Mouse (Mus musculus) embryonic facial prominence, embryonic 13.5 days (tissue): ENCODE measurements around the gene D10Jhu81e. TPM values are rescaled to one million over a fixed set of nuclear protein-coding genes. Genes with fewer than 3 reads are reported as not detected.
"Not testable (repeated sequence)": the region's sequence is repeated elsewhere in the genome, so short reads cannot be mapped to it uniquely, and the experiment has no call there.

ENCODE experiments used
- ATAC-seq: fragments of 200-750 bp; cut with Nextera tagmentation; 2 replicates; pipeline ENCODE4 v1.8.0; 2017; ENCODE audit warnings: low read depth; ENCODE audit not compliant: insufficient number of reproducible peaks, insufficient read depth, low FRiP score, low TSS enrichment
- H3K27ac ChIP-seq: fragments of 300-500 bp; sonication (generic); 2 replicates; pipeline ENCODE4 v1.5.1; 2015; ENCODE audit warnings: moderate library complexity, mild to moderate bottlenecking, inconsistent platforms
- H3K27me3 ChIP-seq: fragments of 300-500 bp; sonication (generic); 2 replicates; pipeline ENCODE4 v1.6.1; 2015; ENCODE audit warnings: mild to moderate bottlenecking, inconsistent platforms
- H3K36me3 ChIP-seq: fragments of 300-500 bp; sonication (generic); 2 replicates; pipeline ENCODE4 v1.6.1; 2015; ENCODE audit warnings: mild to moderate bottlenecking, inconsistent platforms
- H3K4me1 ChIP-seq: fragments of 300-500 bp; sonication (generic); 2 replicates; pipeline ENCODE4 v1.6.1; 2015; ENCODE audit warnings: inconsistent platforms
- H3K4me2 ChIP-seq: fragments of 300-500 bp; sonication (generic); 2 replicates; pipeline ENCODE4 v1.6.1; 2015; ENCODE audit warnings: moderate library complexity, mild to moderate bottlenecking, inconsistent platforms
- H3K4me3 ChIP-seq: fragments of 300-500 bp; sonication (generic); 2 replicates; pipeline ENCODE4 v1.5.1; 2015; ENCODE audit warnings: mild to moderate bottlenecking, inconsistent platforms
- H3K9ac ChIP-seq: fragments of 300-500 bp; sonication (generic); 2 replicates; pipeline ENCODE4 v1.6.1; 2015; ENCODE audit warnings: mild to moderate bottlenecking, inconsistent platforms
- H3K9me3 ChIP-seq: fragments of 300-500 bp; sonication (generic); 2 replicates; pipeline ENCODE4 v1.6.1; 2016; ENCODE audit warnings: inconsistent platforms
- WGBS: fragments of 180-500 bp; shearing (Covaris S2); methylation state at CpG from one replicate; pipeline ENCODE4 v1.1.7; 2015; ENCODE audit warnings: mixed read lengths; 5-methylcytosine and 5-hydroxymethylcytosine counted together
- polyA plus RNA-seq: library from polyadenylated mRNA; unstranded; fragments of >200 nt; fragmentation: Nextera tagmentation; extraction: Ambion mirVana; gene quantifications from 2 replicates; pipeline ENCODE4 v1.2.1, GENCODE M21; 2015

The D10Jhu81e gene
- 35.3 and 38.9 TPM in 2 replicates for polyA plus RNA-seq

DNA sequence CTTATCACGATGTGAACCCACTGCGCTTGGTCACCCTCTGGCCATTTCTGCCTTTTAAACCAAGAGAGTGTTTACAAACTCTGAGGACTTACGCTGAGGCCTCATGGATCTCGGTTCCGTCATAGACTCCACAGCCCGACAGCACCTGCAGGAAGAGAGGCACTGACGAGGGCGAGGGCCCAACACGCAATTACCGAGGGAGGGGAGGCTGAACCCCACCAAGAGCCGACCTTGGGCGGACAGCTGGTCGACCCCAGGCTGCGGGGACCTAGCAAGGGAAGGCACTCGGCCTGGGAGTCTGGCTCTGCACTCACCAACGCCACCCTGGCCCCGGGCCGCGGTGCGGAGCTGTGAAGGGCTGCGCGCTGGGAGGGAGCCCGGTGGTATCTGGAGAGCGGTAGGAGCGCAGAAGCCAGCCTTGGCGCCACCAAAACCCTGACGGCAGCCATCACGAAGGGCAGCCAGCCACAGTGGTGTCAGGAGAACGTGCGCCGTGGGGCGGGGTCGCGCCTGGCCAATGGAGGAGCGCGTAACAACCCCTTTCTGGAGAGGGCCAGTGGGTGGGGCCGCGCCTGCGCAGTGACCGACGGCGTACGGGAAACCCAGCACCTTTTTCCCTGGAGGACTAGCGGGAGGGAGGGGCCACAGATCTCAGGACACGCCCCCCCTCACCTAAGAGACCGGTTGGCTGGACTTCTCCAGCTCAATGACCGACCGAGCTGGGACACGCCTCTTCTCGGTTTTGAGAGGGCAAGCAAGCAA lies at the start of gene D10Jhu81e:
TSS of gene D10Jhu81e (minus strand) at position 502 of the 762 bp plus-strand sequence.
- peak within 1 kb of the TSS; percentile 92 for H3K4me2 ChIP-seq
- H3K36me3 ChIP-seq: peaks cover 74% of the 10 kb centered on the region
- H3K27me3 ChIP-seq: no peaks in the 10 kb centered on the region
- peaks cover 15% of the 10 kb centered on the region for H3K4me1 ChIP-seq
- H3K9ac ChIP-seq: peak within 1 kb of the TSS; percentile 92
- peak within 1 kb of the TSS; percentile 95 for H3K4me3 ChIP-seq
- no peaks in the 10 kb centered on the region for H3K9me3 ChIP-seq
- peak; percentile 92 for ATAC-seq
- peak within 1 kb of the TSS; percentile 77 for H3K27ac ChIP-seq
- WGBS: 2% methylated on average over 50 of the region's 50 CpGs

DNA sequence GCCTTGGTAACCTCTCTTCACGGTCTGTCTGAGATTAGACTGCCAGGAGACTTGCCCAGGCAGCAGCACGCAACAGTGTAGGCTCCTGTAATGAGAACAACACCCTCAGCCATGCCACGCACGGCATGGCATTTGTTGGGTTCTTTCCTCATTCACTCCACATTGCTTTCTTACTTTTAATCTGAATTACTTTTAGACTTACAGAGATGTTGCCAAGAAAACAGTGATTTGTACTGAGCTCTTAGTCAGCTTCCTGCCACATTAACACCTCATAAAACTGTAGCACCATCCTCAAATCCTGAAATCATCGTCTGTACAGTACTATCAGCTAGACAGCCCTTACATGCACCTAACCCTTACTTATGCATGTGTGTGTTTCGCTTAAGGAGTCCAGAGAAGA lies 49.0 kb upstream of the D10Jhu81e start:
- Histone ChIP-seq H3K27ac (no peak overlapping the region), H3K27me3 (no peaks in the 10 kb centered on the region), H3K9ac (no peak overlapping the region), H3K4me1 (no peaks in the 10 kb centered on the region), H3K9me3 (no peaks in the 10 kb centered on the region), H3K36me3 (peaks cover 93% of the 10 kb centered on the region), H3K4me2 (no peak overlapping the region), H3K4me3 (no peak overlapping the region)
- 86% methylated on average over 6 of the region's 6 CpGs for WGBS
- ATAC-seq: no peak

DNA sequence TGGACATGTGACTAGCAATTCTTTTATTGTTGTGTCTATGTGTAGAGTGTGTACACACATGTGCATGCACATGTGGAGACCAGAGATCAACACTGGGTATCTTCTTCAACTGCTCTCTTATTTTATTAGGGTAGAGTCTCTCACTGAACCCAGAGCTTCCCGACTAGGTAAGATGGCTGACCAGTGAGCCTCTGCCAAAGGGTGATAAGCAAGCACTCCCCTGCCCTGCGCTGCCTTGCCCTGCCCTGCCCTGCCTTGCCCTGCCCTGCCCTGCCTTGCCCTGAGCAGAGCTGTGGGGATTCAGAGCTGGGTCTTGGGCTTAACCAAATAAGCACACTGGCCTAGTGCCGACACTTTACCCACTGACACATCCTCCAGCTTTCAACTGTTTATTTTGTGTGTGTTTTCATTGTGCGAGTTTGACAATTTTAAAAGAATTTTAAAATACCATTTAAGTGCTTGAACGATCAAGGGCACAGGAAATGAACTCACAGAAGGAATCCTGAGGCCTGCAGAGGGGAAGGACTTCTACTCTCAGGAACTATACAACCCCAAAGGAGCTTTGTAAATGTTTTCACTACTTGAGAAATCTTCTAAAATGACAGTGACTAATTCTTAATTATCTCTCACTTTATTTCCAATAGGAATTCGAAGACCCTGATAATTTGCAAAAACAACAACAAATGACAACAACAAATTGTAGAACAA lies 46.9 kb upstream of the D10Jhu81e start:
- Histone ChIP-seq H3K36me3 (peaks cover 91% of the 10 kb centered on the region), H3K4me1 (no peaks in the 10 kb centered on the region), H3K27ac (no peak overlapping the region), H3K4me2 (no peak overlapping the region), H3K27me3 (no peaks in the 10 kb centered on the region), H3K9ac (no peak overlapping the region), H3K4me3 (no peak overlapping the region), H3K9me3 (no peaks in the 10 kb centered on the region)
- no peak for ATAC-seq
- WGBS: 86% methylated on average over 6 of the region's 6 CpGs

DNA sequence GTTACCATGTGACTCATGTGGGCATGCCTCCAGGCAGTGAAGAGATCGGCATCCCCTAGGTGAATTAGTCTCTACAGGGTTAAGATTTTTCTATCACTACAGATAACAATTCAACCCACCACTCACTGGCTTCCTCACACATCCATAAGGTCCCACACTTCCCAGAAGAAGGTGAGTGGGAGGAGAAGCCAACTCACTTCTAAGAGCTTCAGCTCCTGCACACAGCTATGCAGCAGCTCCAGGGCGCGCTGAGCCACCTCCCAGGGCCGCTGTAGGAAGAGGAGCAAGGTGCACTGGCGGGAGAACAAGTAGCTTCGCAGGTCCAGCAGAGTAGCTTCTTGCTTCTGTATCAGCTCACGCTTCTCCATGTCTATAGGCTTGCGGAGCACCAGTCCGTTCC lies 44.8 kb upstream of the D10Jhu81e start:
- H3K4me3 ChIP-seq: no peak overlapping the region
- no peak overlapping the region for H3K27ac ChIP-seq
- no peaks in the 10 kb centered on the region for H3K4me1 ChIP-seq
- no peaks in the 10 kb centered on the region for H3K9me3 ChIP-seq
- WGBS: 94% methylated on average over 9 of the region's 9 CpGs
- ATAC-seq: no peak
- H3K9ac ChIP-seq: no peak overlapping the region
- H3K27me3 ChIP-seq: no peaks in the 10 kb centered on the region
- peaks cover 91% of the 10 kb centered on the region for H3K36me3 ChIP-seq
- H3K4me2 ChIP-seq: no peak overlapping the region

DNA sequence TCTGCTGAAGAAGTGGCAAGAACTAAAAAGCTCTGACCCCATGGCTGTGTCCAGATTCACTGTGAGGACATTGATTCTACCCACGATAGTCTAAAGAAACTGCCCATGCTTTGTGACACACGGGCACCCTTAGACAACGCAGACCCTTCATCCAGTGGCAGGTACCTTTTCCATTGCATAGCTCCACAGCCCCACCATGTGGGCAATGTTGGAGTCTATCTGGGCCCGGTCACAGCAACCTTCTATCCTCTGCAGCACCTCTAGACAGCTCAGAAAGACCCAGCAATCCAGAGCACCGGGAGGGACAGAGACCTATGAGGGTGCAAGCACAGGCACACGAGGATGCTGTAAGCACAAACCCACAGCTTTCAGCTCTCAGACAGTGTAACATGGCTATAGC lies 41.7 kb upstream of the D10Jhu81e start:
- no peaks in the 10 kb centered on the region for H3K9me3 ChIP-seq
- H3K27me3 ChIP-seq: no peaks in the 10 kb centered on the region
- no peak overlapping the region for H3K4me3 ChIP-seq
- no peak overlapping the region for H3K27ac ChIP-seq
- peaks cover 90% of the 10 kb centered on the region for H3K36me3 ChIP-seq
- 71% methylated on average over 6 of the region's 6 CpGs for WGBS
- ATAC-seq: no peak
- H3K4me2 ChIP-seq: no peak overlapping the region
- H3K4me1 ChIP-seq: no peaks in the 10 kb centered on the region
- H3K9ac ChIP-seq: no peak overlapping the region

DNA sequence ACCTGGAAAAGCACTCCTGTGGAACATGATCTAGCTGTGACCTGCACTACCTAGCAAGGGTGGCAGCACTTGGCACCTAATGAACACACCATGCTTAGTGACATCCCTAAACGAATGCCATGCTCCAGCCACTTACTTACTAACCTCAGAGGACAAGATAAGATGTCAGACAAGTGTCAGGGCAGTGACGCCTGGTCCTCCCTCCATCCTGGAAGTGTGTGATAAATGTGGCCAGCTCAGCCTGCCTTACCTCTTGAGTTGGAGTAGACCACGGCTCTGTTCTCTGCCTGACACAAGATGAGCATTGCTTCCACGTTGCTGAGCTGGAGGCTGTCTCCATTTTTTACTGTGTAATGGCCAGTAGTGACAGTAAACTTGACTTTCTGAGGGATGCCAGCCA lies 31.6 kb upstream of the D10Jhu81e start:
- ATAC-seq: no peak
- no peaks in the 10 kb centered on the region for H3K27me3 ChIP-seq
- H3K4me3 ChIP-seq: no peak overlapping the region
- no peak overlapping the region for H3K4me2 ChIP-seq
- H3K9ac ChIP-seq: no peak overlapping the region
- H3K4me1 ChIP-seq: no peaks in the 10 kb centered on the region
- no peaks in the 10 kb centered on the region for H3K9me3 ChIP-seq
- H3K36me3 ChIP-seq: peaks cover 96% of the 10 kb centered on the region
- no peak overlapping the region for H3K27ac ChIP-seq
- WGBS: 85% methylated on average over 4 of the region's 4 CpGs

DNA sequence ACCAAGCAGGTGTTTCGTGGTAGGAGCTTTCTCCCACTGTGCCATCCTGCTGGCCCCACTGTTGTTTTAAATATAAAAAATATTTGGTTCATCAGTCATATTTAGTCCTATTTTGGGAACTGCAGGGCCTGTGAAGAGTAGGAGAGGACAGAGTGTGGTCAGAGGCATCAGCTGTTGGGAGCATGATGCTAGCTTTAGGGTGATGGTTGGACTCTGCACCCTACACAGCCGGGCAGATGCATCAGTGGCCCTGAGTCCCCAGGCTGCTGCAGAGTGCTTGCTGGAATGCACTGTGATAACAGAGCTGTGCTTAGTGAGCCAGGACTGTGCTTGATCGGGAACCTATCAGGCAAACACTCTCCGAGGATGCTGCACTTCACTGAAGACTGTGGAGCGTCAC lies 23.4 kb upstream of the D10Jhu81e start:
- ATAC-seq: no peak
- no peak overlapping the region for H3K4me2 ChIP-seq
- 93% methylated on average over 5 of the region's 5 CpGs for WGBS
- no peaks in the 10 kb centered on the region for H3K27me3 ChIP-seq
- H3K4me1 ChIP-seq: no peaks in the 10 kb centered on the region
- no peaks in the 10 kb centered on the region for H3K9me3 ChIP-seq
- H3K36me3 ChIP-seq: peaks cover 99% of the 10 kb centered on the region
- no peak overlapping the region for H3K9ac ChIP-seq
- no peak overlapping the region for H3K4me3 ChIP-seq
- no peak overlapping the region for H3K27ac ChIP-seq

DNA sequence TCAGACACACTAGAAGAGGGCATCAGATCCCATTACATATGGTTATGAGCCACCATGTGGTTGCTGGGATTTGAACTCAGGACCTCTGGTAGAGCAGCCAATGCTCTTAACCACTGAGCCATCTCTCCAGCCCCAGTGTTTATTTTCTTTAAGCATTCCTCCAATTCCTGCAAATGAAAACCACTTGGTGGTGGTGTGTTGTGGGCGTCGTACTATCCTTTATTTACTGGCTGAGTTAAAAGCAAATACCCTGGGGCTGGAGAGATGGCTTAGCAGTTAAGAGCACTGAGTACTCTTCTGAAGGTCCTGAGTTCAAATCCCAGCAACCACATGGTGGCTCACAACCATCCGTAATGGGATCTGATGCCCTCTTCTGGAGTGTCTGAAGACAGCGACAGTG lies 16.5 kb upstream of the D10Jhu81e start:
- H3K27me3 ChIP-seq, H3K4me2 ChIP-seq, H3K9ac ChIP-seq, H3K4me3 ChIP-seq, ATAC-seq, H3K9me3 ChIP-seq, H3K27ac ChIP-seq: not testable (repeated sequence)
- WGBS: 65% methylated on average over 4 of the region's 4 CpGs
- Histone ChIP-seq H3K36me3 (peaks cover 59% of the 10 kb centered on the region), H3K4me1 (peaks cover 16% of the 10 kb centered on the region)

DNA sequence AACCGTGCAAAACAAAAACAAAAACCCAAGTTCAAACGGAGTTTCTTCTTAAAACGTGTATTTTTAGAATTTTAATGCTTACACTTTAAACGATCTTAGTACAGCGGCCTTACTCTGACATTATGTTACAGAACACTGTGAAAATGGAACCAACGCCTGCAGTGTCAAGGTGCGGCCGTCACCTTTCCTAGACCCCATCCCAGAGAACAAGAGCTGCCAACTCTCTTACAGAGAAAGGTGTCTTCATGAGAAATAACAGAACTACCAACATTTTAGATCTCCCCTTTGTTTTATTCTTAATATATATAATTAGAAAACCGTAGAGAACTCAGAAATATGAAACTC lies 15.8 kb upstream of the D10Jhu81e start:
- H3K27me3 ChIP-seq: no peaks in the 10 kb centered on the region
- H3K27ac ChIP-seq: peak overlapping the region; percentile 84
- peak overlapping the region; percentile 72 for H3K4me3 ChIP-seq
- no peaks in the 10 kb centered on the region for H3K9me3 ChIP-seq
- H3K36me3 ChIP-seq: peaks cover 59% of the 10 kb centered on the region
- H3K4me2 ChIP-seq: peak overlapping the region; percentile 83
- H3K9ac ChIP-seq: peak overlapping the region; percentile 76; the same call in 1 of the 2 replicates
- WGBS: 15% methylated on average over 9 of the region's 9 CpGs
- ATAC-seq: no peak
- peaks cover 16% of the 10 kb centered on the region for H3K4me1 ChIP-seq

DNA sequence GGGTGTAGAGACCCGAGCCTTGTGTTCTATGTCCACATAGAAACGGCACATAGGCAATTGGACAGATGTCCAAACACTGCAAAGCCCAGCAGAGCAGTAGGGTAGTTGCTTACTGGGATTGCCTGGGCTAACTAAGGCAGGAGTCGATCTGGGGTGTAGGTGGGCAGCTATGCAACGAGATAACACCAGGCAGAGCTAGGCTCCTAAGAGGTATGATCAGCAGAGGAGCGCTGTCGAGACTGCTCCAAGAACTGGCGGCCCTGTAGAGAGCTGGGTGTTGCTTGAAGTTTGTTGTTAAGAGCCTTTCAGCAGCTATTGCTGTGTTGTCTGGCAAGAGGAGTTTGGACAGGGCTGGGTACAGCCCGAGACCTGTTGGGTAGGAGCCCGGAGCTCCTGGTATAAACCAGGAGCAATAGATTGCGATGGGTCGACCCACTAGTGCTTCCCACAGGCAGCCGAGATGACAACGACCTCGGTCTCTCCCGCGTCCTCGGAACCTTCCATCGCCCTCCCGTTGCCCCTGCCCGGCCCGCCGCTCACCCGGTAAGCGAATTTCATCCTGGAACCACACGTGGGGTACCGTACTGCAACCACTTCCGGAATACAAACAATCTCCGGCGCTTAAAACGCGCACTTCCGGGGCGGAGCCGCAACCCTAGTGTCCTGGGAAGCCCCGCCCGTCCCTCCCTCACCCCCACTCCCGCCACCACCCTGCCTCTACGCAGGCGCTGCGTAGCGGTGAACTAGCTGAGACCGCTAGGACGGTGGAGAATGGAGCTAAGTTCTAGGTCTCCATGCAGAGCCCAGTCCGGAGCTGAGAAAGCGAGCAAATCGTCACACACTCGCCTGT lies 15.2 kb upstream of the D10Jhu81e start, which contains the start of gene Pwp2:
TSS of gene Pwp2 (minus strand) at position 619 of the 850 bp plus-strand sequence.
- peak within 1 kb of the TSS; percentile 83 for H3K4me2 ChIP-seq
- ATAC-seq: peak; percentile 89
- WGBS: 1% methylated on average over 47 of the region's 47 CpGs

DNA sequence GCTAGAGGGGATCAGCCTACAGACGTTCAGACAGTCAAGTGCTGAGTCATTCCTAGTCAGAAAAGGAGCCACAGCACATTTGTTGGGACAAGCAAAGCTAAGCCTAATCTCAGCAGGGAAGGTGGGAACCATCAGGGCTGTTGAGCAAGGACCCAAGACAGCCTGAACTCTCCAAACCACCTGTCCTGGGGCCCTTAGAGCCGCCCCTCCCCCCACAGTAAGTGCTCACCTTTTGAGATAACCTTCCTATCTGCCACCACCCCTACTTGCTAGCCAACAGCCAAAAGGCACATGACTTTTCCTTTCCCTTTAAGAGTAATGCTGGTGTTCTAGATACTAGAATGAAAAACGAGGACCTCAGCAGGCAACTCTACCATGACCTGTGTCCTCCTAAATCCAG lies 14.0 kb upstream of the D10Jhu81e start:
- WGBS: 81% methylated on average over 3 of the region's 3 CpGs
- H3K9ac ChIP-seq: no peak overlapping the region
- ATAC-seq: no peak
- H3K4me2 ChIP-seq: peak overlapping the region; percentile 83
- H3K27me3 ChIP-seq: no peaks in the 10 kb centered on the region
- no peaks in the 10 kb centered on the region for H3K9me3 ChIP-seq
- no peak overlapping the region for H3K27ac ChIP-seq
- H3K4me3 ChIP-seq: no peak overlapping the region
- H3K4me1 ChIP-seq: peaks cover 16% of the 10 kb centered on the region
- peaks cover 59% of the 10 kb centered on the region for H3K36me3 ChIP-seq

More for the DNA sequence above, 15.2 kb upstream of the D10Jhu81e start, which contains the start of gene Pwp2:
- peaks cover 16% of the 10 kb centered on the region for H3K4me1 ChIP-seq
- peak within 1 kb of the TSS; percentile 72 for H3K4me3 ChIP-seq
- no peaks in the 10 kb centered on the region for H3K9me3 ChIP-seq
- no peaks in the 10 kb centered on the region for H3K27me3 ChIP-seq
- H3K27ac ChIP-seq: peak within 1 kb of the TSS; percentile 84
- peak within 1 kb of the TSS; percentile 76 for H3K9ac ChIP-seq
- H3K36me3 ChIP-seq: peaks cover 59% of the 10 kb centered on the region
